Mouse (Mus musculus) erythroblast, adult 5-6 weeks (primary cell): ENCODE results near the gene Cryl1. TPM values are rescaled to one million over a fixed set of nuclear protein-coding genes. Genes with fewer than 3 reads are reported as not detected.

Experiments
- ATAC-seq: replicated peaks from 2 replicates; pipeline ENCODE4 v1.8.0; 2016; ENCODE audit warnings: moderate number of reproducible peaks, mild to moderate bottlenecking, moderate TSS enrichment, inconsistent platforms; ENCODE audit not compliant: poor library complexity, low FRiP score, severe bottlenecking
- total RNA-seq, 2 experiments: library from RNA; stranded (forward) in 1 of 2; stranded (reverse) in 1 of 2; fragments of 150-400 nt in 1 of 2; fragments of 200-764, 138-1000 nt in 1 of 2; gene quantifications; 2 replicates each; pipeline versions ENCODE4 v1.2.3 to v1.2.4; 2015 to 2017; ENCODE audit warnings: low replicate concordance in 2 of 2

The Cryl1 gene
- total RNA-seq, 2 experiments from 2014 or later = 2.9 to 7.3 TPM

DNA sequence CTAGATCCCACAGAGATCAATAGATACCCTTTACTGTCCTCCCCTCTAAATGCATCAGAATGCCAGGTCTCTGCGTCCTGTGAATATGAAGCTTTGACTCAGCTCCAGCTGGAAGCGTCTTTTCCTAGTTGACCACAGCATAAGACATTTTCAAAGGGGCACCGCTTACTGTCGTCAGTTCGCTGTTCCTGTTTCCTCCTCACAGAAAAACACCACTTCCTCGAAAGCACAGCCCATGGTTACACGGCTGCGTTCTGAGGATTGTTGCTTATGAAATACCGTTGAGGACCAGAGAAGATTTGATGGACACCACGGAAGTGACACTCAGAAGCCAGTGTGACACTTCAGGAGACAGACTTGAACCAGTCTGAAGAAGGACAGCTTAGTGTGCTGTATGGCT is 134.4 kb downstream of the Cryl1 start:
- ATAC-seq = no peak

DNA sequence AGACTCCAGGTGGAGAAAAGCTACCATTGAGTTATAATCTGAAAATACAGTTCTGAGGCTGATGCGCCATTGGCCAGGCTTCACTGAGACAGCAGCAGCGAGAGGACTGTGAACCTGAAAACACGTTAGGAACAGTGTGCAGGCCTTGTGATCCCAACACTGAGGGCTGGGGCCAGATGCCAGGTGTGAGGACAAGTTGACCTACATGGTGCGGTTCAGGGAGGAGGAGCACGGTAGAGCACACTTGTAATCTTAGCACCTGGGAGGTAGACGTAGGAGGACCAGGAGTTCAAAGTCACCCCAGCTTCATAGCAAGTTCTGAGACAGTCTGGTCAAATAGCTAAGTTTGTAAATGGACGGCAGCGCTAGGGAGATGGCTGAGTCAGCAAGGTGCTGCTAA is 139.0 kb downstream of the Cryl1 start:
- ATAC-seq = no peak

DNA sequence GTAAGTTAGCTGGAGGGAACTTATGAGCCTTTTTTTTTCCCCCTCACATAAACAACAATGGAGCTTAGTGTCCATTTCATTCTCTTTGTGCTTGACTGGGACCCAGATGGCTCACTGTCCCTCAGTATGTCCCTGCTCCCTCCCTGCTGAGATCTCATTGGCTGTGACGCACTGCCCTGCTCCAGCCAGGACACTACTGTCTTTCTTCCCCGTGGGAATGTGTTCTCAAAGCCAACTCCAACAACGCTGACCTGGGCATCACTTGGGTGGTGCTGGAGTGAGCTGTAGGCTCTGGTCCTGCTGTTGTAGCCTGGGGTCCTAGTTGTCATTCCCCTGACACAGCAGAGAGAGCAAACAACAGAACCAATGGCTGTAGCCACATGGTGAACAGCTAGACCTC is 149.7 kb downstream of the Cryl1 start:
- no peak for ATAC-seq

DNA sequence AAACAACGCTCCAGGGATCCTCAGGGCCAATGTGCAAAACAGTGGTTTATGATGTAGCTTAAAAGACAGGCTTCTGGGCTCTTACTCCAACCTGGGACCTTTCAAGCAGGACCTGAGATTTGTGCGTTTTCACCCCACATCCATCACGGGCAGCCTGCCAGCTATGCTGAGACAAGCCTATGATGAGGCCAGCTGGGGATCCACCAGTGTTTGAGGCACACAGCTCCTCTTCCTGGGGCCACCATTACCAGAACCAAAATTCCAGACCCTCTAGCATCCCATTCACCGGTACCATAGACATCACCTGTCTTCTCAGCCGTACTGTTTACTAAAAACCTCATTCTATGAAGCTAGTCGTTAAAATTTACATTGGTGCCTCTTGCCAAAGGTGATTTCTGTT is 151.8 kb downstream of the Cryl1 start:
- no peak for ATAC-seq

DNA sequence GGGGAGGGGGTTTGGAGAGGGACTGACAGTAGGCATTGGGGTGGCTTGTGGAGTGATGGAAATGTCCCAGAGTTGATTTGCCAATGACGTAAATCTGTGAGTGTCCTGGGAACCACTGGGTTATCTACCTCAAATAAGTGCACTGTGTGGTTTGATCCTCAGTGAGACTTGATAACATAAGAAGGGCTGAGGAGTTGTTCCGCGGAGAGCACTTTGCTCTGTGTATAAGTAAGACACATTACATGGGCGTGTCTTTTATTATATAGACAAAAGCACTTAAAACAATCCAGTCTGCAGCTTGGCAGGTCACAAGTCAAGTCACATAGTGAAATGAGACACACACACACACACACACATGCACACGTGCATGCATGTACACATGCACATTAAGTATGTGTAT is 155.4 kb downstream of the Cryl1 start:
- no peak for ATAC-seq

DNA sequence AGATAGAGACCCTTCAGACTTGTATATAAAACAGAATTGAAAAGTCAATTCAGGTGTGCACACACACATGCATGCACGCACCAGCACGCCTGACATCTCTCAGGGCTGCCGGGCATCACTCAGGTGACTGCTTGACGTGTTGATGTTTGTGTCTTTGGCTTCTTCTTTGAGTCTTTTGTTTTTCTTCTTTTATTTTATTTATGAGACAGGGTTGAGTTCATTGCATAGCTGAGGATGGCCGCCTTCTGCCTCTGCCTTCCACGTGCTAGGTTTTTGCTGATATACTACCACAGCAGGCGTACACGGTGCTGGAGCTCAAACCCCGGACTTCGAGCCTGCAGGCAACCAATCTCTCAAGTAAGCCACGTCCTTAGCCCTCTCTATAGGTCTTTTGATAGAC is 163.1 kb downstream of the Cryl1 start:
- no peak for ATAC-seq

DNA sequence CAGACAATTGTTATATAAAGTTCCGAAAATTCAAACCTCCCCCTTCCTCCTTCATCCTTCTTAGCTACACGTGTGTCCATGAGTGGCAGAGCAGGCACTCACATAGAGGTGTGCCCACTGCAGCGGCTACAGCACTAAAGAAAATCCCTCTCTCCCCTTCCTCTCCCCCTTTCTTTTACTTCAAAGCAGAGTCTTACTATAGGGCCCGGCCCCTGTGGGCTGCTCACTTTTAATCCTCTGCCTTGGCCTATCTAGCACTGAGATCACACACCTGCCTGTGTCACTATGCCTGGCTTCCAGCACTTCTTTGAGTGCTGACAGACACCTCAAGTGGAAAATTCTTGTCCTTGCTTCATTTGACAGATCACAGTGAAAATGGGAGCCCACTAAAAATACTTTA is 163.6 kb downstream of the Cryl1 start:
- no peak for ATAC-seq

DNA sequence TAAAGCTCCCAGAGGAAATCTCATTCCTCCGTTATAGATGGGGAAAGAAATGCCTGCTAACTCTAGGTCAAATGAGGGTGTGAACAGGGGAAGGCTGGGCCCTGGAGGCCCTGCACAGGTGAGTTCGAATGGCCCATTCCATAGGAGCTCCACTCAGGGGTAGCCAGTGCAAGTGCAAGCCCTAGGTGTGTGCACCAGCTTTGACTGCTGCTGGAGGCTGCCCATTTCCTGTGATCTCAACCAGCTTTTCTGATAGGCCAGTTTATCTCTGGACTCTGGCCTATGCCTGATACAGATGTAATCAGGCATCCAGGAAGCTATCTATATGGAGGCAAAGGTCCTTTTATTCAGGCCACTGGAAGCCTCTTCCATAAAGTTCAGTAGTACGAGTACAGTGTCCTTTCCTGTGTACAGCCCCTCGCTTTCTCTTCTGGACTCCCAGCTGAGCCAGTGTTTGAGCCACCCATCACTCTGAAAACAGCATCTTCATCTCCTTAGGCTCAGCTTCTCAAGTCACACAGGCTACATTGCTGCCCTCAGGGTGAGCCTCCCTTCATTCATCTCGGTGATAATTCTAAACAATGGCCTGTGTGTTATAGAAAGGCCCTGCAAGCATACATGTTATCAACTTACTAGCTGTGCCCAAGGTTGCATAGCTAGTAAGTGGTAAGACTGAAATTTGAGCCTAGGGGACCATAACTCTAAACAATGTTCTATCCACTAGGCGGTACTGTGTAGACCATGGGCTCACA is 167.9 kb downstream of the Cryl1 start:
- no peak for ATAC-seq

Other genes with a start within 250 kb of the Cryl1 start
- gene Ift88, start 25.5 kb upstream of the Cryl1 start, total RNA-seq (2015; ENCODE audit: low replicate concordance) = 0.58 and 2.7 TPM in 2 replicates
- gene Ift88, start 25.5 kb upstream of the Cryl1 start, total RNA-seq (2017; ENCODE audit: low replicate concordance) = 2.9 TPM in 1 of 2 replicates, not detected in the other
- not detected in 2 replicates for gene Il17d, start 126.2 kb upstream of the Cryl1 start, total RNA-seq (2015; ENCODE audit: low replicate concordance)
- not detected in 2 replicates for gene Il17d, start 126.2 kb upstream of the Cryl1 start, total RNA-seq (2017; ENCODE audit: low replicate concordance)
- 4.6 and 8.5 TPM in 2 replicates for gene Eef1akmt1, start 173.1 kb upstream of the Cryl1 start, total RNA-seq (2015; ENCODE audit: low replicate concordance)
- 3.2 and 7.7 TPM in 2 replicates for gene Eef1akmt1, start 173.1 kb upstream of the Cryl1 start, total RNA-seq (2017; ENCODE audit: low replicate concordance)